Mouse (Mus musculus) left cerebral cortex, postnatal 25 days (tissue): ENCODE measurements around the gene Lman1l. TPM values are rescaled to one million over a fixed set of nuclear protein-coding genes. Genes with fewer than 3 reads are reported as not detected.

Source experiments
- DNase-seq, 2 experiments: peaks; one replicate each; pipeline ENCODE4 v3.0.0; 2022; ENCODE audit warnings: low spot score in 2 of 2, mixed read lengths in 1 of 2
- intact Hi-C: fragments of 180-260 bp; cut with DNase I; formaldehyde crosslinking; loops from one replicate; pipeline ENCODE4 v1.15.1; 2025
- total RNA-seq, 2 experiments: library from RNA; stranded (reverse); gene quantifications; 2 replicates each; pipeline ENCODE4 v1.2.3; 2021

The Lman1l gene
- total RNA-seq = not detected

GRCm38 (mm10) chr9:57620674-57621073 is at the start of gene Lman1l:
TSS of gene Lman1l (minus strand) at chr9:57620774.
- DNase-seq = no peak
- intact Hi-C loops = no loop called here

- no peak for DNase-seq
- intact Hi-C loops = no loop called here
These were observed 49.0 kb upstream of the Lman1l start for GRCm38 (mm10) chr9:57669566-57669965.

- intact Hi-C loops = no loop called here
- no peak for DNase-seq
These were observed 47.7 kb upstream of the Lman1l start for GRCm38 (mm10) chr9:57668277-57668676.

GRCm38 (mm10) chr9:57667817-57668216 is 47.2 kb upstream of the Lman1l start:
- intact Hi-C loops = no loop called here
- DNase-seq = no peak

- DNase-seq = no peak
- intact Hi-C loops = no loop called here
These were observed 46.6 kb upstream of the Lman1l start for GRCm38 (mm10) chr9:57667136-57667535.

GRCm38 (mm10) chr9:57666536-57666935 is 46.0 kb upstream of the Lman1l start:
- intact Hi-C loops = no loop called here
- DNase-seq = no peak

GRCm38 (mm10) chr9:57664616-57665015 is 44.0 kb upstream of the Lman1l start:
- intact Hi-C loops = no loop called here
- DNase-seq = no peak

GRCm38 (mm10) chr9:57661552-57661951 is 41.0 kb upstream of the Lman1l start:
- DNase-seq = no peak
- intact Hi-C loops = no loop called here

GRCm38 (mm10) chr9:57660501-57660900 is 39.9 kb upstream of the Lman1l start:
- intact Hi-C loops = loop anchor here (1.0 kb wide), 1 partner anchor 84 kb away; no protein-coding TSS in a partner anchor
- no peak for DNase-seq

GRCm38 (mm10) chr9:57659774-57660173 is 39.2 kb upstream of the Lman1l start:
- peak; percentile 74 to 86 for DNase-seq
- intact Hi-C loops = loop anchor here (1.0 to 5.0 kb wide), 4 partner anchors 85 to 339 kb away; partner anchors contain the start of gene Cox5a

- DNase-seq = no peak
- intact Hi-C loops = loop anchor here (2.0 to 5.0 kb wide), 3 partner anchors 103 to 340 kb away; partner anchors contain the start of gene Cox5a
These were observed 38.4 kb upstream of the Lman1l start for GRCm38 (mm10) chr9:57658970-57659369.

- intact Hi-C loops = loop anchor here (2.0 to 5.0 kb wide), 3 partner anchors 104 to 341 kb away; partner anchors contain the start of gene Cox5a
These were observed 37.3 kb upstream of the Lman1l start for GRCm38 (mm10) chr9:57657843-57658242.

GRCm38 (mm10) chr9:57656631-57657350 is 36.2 kb upstream of the Lman1l start:
- intact Hi-C loops = loop anchor here (5.0 kb wide), 2 partner anchors 106 to 134 kb away; partner anchors contain the start of gene Cox5a

More at GRCm38 (mm10) chr9:57657843-57658242, 37.3 kb upstream of the Lman1l start:
- no peak for DNase-seq

GRCm38 (mm10) chr9:57655749-57656148 is 35.2 kb upstream of the Lman1l start:
- intact Hi-C loops = loop anchor here (1.0 to 5.0 kb wide), 5 partner anchors 26 to 133 kb away; partner anchors contain the start of gene Cox5a
- peak; percentile 90 to 94 for DNase-seq

More at GRCm38 (mm10) chr9:57656631-57657350, 36.2 kb upstream of the Lman1l start:
- DNase-seq = peak in 1 of 2 experiments; percentile 40

- intact Hi-C loops = loop anchor here (1.0 to 5.0 kb wide), 5 partner anchors 26 to 133 kb away; partner anchors contain the start of gene Cox5a
- DNase-seq = no peak
These were observed 34.4 kb upstream of the Lman1l start for GRCm38 (mm10) chr9:57654966-57655365.

GRCm38 (mm10) chr9:57653283-57653682 is 32.7 kb upstream of the Lman1l start, which contains the start of gene Csk:
TSS of gene Csk (minus strand) at chr9:57653631.
- no peak for DNase-seq
- intact Hi-C loops = no loop called here

GRCm38 (mm10) chr9:57652855-57653254 is 32.3 kb upstream of the Lman1l start:
- intact Hi-C loops = no loop called here
- DNase-seq = no peak

- DNase-seq = no peak
- intact Hi-C loops = no loop called here
These were observed 31.8 kb upstream of the Lman1l start for GRCm38 (mm10) chr9:57652351-57652750.

GRCm38 (mm10) chr9:57650786-57651311 is 30.3 kb upstream of the Lman1l start:
- intact Hi-C loops = no loop called here
- DNase-seq = no peak

- intact Hi-C loops = no loop called here
- no peak for DNase-seq
These were observed 29.7 kb upstream of the Lman1l start for GRCm38 (mm10) chr9:57650130-57650785.
